Mouse (Mus musculus): ENCODE results near the gene Pdgfc.

- TF ChIP-seq CTCF (IDR thresholded peaks at IDR 0.05; ENCODE audit: extremely low read depth, insufficient read depth, low read length) (no peak), POLR2A (IDR thresholded peaks at IDR 0.05; ENCODE audit: extremely low read depth, insufficient read depth, low read length) (no peak)
Measured at GRCm38 (mm10) chr3:81020064-81020463, 16.2 kb upstream of the Pdgfc start.

Data from cortical plate, adult 2 months (tissue).